ENCODE assay signal across 23 mouse cellular contexts in the genomic region with DNA sequence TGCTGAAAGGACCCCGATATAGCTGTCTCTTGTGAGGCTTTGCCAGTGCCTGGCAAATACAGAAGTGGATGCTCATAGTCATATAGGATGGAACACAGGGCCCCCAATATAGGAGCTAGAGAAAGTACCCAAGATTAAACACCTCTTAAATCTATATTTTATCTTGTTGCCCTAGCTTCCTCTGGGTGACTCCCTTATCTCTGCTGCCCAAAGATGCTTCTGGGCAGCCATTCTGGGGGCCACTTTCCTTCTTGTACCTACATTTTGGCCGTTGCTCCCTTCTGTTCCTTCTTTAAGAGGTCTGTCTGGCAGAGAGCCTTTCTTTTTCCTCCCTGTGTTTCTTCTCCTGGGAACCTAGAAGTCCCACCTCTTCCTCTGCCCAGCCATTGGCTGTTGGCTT. TPM values are rescaled to one million over a fixed set of nuclear protein-coding genes. Genes with fewer than 3 reads are reported as not detected.
"Had no signal": no experiment of that assay in that cellular context is flagged by ENCODE, and none has a peak within 500 bp of the region (broad histone marks: within the 10 kb centered on the region; RNA-seq: fewer than 3 reads in every experiment).

No protein-coding gene starts in this region.

- DNase-seq: lung, adult 18-20 months; lung, embryonic 14.5 days; lung, postnatal 14 days; lung, postnatal 36 days; midbrain, embryonic 14.5 days; right cerebral cortex, postnatal 14 days; thymus, adult 2 months; thymus, postnatal 25 days; thymus, postnatal 4 days had no signal

- H3K27ac ChIP-seq: macrophage; midbrain, embryonic 10.5 days; midbrain, embryonic 12.5 days; neural tube, embryonic 13.5 days; neural tube, embryonic 15.5 days; stomach, embryonic 15.5 days; stomach, postnatal 0 days had no signal

- H3K4me3 ChIP-seq: megakaryocyte, embryonic 14.5 days; midbrain, embryonic 10.5 days; midbrain, embryonic 12.5 days; myocyte; neural tube, embryonic 13.5 days; neural tube, embryonic 15.5 days; stomach, embryonic 15.5 days had no signal

- H3K4me1 ChIP-seq: midbrain, embryonic 10.5 days; midbrain, embryonic 12.5 days; neural tube, embryonic 13.5 days; neural tube, embryonic 15.5 days; stomach, embryonic 15.5 days had no signal

- H3K27me3 ChIP-seq: megakaryocyte, embryonic 14.5 days; midbrain, embryonic 12.5 days; neural tube, embryonic 13.5 days; neural tube, embryonic 15.5 days; stomach, embryonic 15.5 days had no signal

- H3K4me2 ChIP-seq: lung, embryonic 14.5 days; midbrain, embryonic 12.5 days; neural tube, embryonic 13.5 days; neural tube, embryonic 15.5 days; stomach, embryonic 15.5 days had no signal

- ATAC-seq: midbrain, embryonic 16.5 days had no signal

- H3K9me3 ChIP-seq: megakaryocyte, embryonic 14.5 days; midbrain, embryonic 12.5 days; neural tube, embryonic 13.5 days; neural tube, embryonic 15.5 days; stomach, embryonic 15.5 days had no signal

- H3K9ac ChIP-seq: lung, embryonic 14.5 days; midbrain, embryonic 12.5 days; neural tube, embryonic 13.5 days; neural tube, embryonic 15.5 days; stomach, embryonic 15.5 days had no signal

RNA-seq across cellular contexts. Expression of gene Cxcl2, which starts 41.8 kb away (rescaled TPM):
- polyA plus RNA-seq: lung, embryonic 14.5 days; lung, embryonic 16.5 days; midbrain, embryonic 10.5 days; midbrain, embryonic 12.5 days; midbrain, embryonic 14.5 days; myocyte; neural tube, embryonic 11.5 days; neural tube, embryonic 13.5 days; neural tube, embryonic 15.5 days; stomach, embryonic 15.5 days; testis, adult 2 months had no signal

RNA-seq across cellular contexts. Expression of gene Cxcl1, which starts 54.4 kb away (rescaled TPM):
- total RNA-seq: megakaryocyte progenitor cell, adult 5-6 weeks had no signal
- polyA plus RNA-seq: midbrain, embryonic 10.5 days; midbrain, embryonic 12.5 days; midbrain, embryonic 14.5 days; midbrain, embryonic 16.5 days; neural tube, embryonic 11.5 days; neural tube, embryonic 13.5 days had no signal
